Mouse (Mus musculus) adrenal gland, adult 18-20 months (tissue): ENCODE measurements at regions not wholly inside any gene's neighbourhood (a gene's known extent, or its start where the extent isn't known, plus 50 kb on each side); places are given as distances from the start of the nearest gene placed in this dataset.
"Not testable (repeated sequence)": the region's sequence is repeated elsewhere in the genome, so short reads cannot be mapped to it uniquely, and the experiment has no call there.

Experiments
- DNase-seq, 2 experiments: peaks; one replicate each; pipeline ENCODE4 v3.0.0; 2021 to 2022; ENCODE audit warnings: low spot score in 2 of 2

DNA sequence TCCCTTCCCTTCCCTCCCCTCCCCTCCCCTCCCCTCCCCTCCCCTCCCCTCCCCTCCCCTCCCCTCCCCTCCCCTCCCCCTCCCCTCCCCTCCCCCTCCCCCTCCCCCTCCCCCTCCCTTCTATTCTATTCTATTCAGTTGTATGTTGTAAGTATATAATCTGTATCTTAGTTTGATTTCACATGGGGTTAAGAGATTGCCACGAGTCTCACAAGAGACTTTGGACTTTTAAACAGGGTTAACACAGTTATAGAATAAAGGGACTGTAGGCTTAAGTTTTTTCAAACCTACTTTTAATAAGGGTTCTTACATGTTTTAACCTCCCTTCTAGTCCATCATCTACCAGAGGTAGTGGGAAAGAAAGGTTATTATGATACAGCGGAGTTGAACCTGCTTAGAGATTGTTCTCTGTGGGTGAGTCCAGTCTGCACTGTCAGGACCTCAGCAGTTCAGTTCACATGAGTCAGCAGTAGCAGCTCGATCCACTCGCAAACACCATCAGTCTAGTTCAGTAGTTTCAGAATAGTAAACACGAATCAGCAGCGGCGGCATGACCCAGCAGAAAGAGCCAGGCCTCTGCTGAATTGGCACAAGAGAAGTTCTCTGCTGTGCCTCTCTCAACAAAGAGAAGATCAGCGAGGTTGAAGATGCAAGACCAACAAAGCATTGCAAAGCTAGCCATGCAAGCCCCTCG lies 116.8 kb upstream of the Shb start:
- DNase-seq, result no peak

DNA sequence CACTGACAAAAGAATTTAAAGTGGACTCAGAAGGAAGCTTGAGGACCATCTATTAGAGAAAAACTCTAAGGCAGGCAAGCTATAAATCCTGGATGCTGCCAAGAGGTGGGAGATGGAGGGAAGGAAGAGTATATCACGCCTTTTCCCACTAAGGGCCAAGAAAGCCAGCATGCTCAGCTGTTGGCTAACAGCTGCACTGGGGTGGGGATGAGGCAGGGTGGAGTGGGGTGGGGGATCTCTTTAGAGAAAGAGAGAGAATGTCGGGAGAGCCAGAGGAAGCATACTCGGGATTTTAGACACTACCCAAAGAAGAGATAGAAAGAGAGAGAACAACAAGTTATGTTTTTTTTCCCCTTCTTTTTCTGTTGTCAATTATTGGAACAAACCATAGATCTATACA lies 115.2 kb upstream of the Shb start:
- DNase-seq, result no peak

DNA sequence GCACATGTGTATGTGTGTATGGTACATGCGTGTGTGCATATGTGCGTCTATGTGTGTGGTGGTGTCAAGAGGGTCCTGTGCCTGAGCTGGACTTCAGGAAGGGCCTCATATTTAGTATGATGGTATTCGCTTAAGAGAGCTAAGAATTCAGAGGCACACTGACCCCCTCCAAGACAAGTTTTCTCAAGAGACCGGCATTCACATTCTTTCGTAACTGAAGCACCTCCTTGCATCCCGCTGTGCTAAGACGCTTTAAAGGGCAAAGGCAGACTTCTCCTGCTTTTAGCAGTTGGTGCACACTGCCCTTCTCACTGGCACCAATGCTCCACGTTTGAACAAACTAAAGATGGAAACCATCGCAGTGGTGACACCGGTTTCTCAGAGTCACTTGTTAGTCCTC lies 110.3 kb upstream of the Shb start:
- DNase-seq, result no peak

DNA sequence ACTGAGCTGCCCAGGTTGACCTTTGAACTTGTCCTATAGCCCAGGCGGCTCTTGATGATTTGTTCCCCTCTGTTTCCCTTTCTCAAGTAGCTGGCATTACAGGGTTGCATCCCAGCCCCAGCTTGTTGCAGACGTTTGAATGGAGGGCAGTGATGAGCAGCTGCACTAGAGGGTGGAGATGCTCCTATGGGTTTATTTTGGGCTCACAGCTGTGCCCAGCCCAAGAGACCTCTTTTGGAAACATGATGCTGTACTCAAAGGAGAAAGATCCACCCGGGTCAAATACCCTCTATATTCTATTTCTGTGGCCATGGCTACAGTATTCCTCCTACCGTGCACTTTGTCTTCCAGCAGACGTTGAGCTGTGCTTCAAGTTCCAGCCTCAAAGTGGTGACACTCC lies 109.0 kb upstream of the Shb start:
- no peak for DNase-seq

DNA sequence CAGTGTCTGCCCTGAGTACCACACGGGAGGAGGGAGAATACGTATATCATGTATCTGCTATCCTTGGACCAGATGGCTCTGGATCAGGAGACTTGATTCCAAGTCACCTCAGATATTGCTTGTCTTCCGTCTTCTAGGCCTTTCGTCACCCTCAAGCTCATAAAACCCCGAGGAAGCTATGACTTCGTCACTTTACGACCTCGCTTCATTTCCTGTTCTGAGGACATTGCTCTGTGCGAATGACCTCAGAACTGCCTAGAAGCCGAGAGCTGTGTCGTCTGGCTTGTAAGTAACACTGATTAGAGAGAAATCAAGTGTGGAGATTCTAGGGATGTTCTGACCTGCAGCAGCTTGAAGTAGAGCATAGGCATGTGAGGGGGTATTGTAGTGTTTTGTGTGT lies 108.4 kb upstream of the Shb start:
- no peak for DNase-seq

DNA sequence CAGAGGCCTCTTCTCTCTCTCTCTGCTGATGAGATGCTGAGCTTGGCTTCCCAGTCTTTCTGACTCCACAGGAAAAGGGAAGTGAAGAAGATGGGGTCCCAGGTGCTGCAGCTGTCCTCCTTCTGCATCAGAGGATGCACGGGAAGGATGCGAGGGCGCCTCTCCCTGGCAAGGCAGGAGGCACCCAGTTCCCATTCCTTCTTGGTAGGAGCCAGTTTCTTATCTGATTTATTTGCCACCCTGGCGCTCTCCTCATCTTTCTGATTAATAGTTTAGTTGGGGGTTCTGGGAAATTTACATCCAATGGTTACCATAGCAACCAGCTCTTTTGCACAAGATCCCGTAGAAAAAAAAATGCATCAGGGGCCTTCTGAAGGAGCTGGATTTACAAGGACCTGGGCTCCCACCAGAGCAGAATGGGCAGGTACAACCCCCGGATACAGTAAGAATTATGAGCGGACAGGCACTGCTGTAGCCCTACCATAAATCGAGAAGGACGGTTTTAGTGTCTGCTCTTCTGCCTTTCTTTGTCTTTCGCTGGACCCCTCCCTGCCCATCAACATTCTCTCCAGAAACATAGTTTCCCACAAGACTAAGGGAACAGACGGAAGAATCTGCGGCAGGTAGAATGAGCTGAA lies 107.2 kb upstream of the Shb start:
- DNase-seq, result no peak

DNA sequence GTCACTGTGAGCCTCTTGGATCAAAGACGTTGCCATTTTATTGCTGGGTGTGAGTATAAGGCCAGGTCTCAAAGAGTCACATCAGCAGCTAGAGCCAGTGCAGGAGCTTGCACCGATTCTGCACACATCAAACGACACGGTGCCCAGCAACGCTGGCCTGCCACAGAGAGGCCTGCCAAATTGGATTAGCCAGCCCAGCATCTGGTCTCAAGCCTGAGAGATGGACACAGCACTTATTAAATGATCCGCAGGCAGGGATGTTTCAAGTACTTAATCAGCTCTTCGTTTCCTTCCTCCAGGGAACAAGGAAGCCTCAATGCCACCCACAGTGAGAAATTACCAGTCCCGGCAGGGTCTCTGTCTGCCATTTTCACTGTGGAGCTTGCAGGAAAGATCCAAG lies 106.1 kb upstream of the Shb start:
- no peak for DNase-seq

DNA sequence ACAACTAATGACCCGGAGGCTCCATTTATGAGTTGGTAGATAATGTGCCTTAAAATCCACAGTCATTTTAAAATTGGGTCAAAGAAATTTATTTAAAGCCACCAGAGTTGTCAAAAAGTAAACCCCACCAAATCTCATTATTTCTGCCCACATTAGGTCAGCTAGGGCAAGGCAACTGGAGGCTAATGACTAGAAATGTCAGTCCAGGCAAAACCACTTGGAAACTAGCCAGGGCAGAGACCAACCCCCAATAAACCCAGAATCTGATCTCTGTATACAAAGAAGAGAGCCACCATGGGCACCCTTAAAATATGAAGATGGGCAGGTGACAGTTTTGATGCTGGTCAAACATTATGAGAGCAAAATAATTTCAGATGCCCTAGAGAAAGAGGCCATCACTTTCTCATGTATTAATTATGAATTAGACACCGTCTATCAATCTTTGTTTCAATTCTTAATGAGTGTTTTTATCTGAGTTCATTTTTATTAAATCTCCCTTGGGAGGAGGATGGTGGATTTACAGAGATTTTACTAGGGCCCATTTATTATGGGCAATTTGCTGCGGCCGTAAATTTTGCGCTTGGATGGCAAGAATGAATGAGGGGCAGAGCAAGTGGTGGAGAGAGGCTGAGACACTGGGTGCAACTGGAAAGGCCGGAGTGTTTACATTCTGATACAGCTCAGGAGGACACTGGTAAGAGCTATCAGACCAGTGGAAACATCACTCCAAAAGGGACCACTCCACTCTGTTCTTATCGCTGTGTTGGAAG lies 99.2 kb upstream of the Shb start:
- DNase-seq, result no peak

DNA sequence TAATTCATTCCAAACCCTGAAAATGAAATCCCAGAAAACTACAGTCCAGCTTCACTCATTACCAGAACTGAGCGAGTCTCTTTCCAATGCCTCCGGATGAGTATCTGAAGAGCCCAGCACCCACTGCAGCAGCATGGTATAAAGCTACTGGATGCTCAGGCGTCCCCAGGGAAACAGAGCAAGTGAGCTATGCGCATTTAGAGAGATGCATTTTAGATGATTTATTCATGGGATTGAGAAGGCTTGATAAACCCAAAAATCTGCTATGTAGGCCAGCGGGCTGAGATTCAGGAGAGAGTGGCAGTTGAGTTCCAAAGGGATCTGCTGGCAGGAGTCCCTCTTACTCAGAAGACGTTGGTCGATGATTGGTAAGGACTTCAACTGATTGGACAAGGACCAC lies 93.4 kb upstream of the Shb start:
- no peak for DNase-seq

DNA sequence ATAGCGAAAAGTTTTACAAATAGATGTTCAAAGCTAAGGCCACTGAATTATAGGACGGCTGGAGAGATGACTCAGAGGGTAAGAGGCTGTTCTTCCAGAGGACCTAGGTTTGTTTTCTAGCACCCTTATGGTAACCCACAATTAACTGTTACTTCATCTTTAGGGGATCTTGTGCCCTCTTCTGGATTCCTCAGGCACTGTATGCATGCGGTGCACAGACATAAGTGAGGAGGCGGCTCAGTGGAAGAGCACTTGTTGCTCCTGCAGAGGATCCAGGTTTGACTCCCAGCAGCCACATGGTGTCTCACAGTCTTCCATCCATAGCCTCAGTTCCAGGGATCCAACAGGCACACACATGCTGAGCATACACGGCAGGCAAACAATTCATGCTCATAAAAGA lies 89.7 kb upstream of the Shb start:
- DNase-seq, result no peak

DNA sequence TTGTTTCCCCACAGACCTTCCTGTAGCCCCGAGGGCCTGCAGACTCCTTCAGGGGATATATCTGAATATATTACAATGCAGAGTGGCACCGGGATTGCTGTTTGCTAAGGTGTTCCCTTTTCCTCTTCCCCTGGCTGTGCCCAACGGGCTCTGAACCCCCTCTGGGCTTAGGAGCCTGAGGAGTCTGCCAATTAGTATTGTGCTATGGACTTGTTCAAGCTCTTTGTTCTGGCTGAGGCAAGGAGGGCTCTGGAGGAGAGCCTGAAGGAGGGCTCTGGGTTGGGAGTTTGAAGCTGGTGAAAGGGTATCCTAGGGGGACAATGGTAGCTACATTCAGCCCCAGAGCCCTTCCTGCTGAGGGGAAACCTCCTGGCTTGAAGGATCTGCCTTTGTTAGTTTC lies 84.9 kb upstream of the Shb start:
- no peak for DNase-seq

DNA sequence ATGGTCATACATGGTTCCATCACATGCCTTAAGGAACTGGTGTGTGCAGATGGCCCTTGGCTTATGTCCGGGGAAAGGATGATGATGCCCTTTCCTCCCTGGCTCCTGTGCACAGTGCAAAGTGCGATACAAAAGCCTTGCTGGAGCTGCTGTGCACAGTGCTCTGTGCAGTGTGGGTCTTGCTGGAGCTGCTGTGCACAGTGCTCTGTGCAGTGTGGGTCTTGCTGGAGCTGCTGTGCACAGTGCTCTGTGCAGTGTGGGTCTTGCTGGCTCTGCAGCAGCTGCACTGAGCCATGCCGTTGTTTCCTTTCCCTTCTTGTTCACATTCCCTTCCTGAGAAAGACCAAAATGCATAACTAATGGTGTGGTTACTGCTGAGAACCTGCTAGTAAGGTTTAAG lies 81.2 kb upstream of the Shb start:
- DNase-seq, result not testable (repeated sequence)

DNA sequence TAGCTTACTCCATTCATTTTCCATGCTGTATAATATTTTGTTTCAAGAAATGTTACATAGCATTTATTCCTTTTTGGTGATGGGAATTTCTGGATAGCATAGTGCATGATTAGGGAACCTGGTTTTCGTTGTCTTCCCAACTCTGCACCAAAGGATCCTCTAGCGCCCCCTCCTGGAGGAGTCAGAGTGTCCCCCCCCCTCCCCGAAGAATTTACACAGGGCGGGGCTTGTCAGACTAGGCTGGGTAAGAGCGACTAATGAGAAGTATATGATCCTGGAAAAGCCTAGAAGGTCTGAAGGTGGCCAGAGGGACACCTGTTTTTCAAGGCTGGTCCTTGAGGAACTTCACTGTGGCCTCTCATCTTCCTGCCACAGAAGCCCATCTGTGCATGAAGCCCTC lies 79.9 kb upstream of the Shb start:
- DNase-seq, result peak; percentile 69 to 74

DNA sequence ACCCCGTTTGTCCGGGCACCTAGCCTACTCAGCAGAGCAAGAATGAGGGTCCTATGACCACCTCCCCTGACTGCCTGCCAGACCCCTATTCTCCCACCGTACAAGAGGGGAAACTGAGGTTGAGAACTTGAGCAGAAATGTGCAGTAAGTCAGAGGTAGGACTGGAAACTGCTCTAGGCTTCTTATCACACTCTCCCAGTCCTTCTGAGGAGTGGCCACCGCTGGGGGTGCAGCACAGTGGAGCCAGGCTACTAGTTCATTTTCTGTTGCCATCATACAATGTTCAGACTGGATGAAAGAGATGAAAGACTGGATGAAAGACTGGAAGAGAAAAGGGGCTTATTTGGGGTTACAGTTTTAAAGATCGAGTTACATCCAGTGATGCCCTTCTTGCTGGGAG lies 78.7 kb upstream of the Shb start:
- DNase-seq, result no peak

DNA sequence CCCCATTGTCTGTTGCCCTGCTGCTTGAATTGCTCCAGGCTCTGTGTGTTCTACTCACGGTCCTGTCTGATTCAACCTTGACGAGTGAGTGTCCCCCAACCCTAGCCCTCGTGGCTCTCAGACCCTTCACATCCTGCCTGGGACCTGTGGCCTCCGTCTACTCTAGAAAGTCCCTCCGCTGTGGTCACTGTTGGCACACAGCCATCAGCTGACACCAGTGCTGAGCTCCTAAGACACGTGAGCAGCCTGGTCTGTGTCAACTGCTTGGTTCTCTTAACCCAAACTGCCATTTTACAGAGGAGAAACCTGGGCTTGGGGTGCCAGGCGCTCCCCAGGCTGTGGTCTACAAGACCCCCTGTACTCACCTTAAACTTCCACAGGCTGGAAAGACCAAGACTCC lies 74.3 kb upstream of the Shb start:
- DNase-seq, result peak; percentile 37 to 46

DNA sequence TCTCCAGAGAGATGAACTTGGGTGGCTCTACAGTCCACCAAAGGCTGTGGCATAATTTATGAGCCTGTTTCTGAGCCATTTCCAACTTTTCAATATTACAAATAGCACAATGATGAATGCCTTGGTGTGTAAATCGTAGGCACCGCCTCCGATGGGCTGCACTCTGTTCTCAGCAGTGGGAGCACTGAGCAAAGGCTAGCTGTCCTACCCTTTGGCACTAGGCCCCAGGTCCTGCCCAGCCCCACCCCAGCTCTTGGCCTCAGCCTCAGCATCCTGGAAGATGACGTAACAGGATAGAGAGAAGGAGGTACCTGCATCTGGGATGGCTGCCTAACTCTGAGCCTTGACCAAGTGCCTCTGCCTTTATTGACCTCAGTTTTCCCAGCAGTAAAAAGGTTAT lies 73.4 kb upstream of the Shb start:
- DNase-seq, result no peak

DNA sequence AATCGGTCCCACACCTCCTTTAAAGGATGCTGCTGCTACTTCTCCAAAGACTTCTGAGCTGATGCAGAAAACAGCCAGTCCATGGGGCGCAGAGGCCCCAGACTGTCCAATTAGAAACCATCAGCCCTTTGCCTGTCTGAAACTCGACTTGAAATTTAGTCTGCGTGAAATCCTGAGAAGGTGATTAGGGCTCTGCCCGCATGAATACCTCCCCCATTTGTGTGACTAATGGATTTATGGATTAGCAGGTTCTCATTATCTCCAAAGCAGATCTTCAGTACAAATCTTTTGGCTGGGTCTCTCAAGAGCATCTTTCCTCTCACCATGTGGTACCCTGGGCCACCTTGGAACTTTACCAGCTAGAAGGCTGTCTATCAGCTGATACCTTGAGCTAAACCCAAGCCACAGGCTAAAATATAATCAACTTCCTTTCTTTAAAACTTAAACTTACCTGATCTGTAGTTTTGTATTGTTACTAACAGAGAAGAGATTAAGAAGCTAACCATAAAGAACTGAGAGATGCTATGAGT lies 72.1 kb upstream of the Shb start:
- DNase-seq, result no peak

DNA sequence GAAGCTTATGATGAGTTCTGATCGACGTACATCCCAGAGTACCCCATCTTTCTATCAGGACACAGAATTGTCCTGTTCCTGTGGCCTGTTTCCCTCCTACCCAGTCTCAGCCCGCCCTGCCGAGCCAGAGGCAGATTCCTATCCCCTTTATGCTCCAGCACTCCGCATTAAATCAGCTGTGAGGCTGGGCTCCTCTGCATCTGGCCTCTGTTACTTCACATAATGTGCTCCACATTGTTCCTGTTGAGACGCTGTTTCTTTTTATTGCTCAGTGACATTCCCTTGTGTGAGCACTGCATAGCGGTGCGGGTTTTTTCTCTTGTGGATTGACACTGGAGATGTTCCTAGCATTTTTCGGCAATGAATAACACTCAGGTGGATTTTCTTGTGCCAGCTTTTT lies 68.2 kb upstream of the Shb start:
- no peak for DNase-seq

DNA sequence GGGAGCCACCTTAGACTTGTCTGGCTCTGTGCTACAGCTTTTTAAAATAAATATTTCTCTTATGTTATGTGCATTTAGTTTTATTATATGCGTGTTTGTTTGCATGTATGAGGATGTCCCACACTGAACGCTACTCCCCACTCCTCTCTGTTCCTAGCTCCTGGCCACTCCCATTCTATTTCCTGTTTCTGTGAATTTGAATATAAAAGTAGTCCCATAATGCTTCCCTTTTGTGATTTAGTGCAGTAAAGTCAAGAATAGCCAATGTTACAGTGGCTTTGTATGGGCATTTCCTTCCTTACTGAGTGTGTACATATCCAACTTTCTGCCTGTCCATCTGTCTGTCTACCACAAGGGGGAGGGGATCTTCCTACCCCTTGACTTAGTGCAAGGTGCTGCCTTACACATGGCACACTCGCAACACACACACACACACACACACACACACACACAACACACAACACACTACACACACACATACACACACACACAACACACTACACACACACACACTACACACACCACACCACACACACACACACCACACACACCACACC lies 61.2 kb upstream of the Shb start:
- DNase-seq, result no peak

DNA sequence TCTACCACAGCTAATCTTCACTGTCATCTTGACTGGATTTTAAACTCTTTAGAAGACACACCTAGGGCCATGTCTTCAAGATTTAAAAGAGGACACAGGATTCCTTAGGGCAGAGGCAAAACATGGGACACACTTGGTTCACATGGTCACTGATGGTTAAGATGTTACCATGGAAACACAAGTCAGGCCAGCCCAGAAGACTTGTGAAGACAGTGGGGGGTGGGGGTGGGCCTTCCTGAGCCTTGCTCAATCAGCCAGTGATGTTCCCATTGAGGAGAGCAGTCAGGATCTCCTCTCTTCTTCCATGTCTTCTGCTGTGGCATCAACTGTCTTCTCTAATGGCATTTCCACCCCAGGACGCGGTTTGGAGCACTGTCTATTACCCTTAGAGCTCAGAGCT lies 60.5 kb upstream of the Shb start:
- DNase-seq, result no peak

DNA sequence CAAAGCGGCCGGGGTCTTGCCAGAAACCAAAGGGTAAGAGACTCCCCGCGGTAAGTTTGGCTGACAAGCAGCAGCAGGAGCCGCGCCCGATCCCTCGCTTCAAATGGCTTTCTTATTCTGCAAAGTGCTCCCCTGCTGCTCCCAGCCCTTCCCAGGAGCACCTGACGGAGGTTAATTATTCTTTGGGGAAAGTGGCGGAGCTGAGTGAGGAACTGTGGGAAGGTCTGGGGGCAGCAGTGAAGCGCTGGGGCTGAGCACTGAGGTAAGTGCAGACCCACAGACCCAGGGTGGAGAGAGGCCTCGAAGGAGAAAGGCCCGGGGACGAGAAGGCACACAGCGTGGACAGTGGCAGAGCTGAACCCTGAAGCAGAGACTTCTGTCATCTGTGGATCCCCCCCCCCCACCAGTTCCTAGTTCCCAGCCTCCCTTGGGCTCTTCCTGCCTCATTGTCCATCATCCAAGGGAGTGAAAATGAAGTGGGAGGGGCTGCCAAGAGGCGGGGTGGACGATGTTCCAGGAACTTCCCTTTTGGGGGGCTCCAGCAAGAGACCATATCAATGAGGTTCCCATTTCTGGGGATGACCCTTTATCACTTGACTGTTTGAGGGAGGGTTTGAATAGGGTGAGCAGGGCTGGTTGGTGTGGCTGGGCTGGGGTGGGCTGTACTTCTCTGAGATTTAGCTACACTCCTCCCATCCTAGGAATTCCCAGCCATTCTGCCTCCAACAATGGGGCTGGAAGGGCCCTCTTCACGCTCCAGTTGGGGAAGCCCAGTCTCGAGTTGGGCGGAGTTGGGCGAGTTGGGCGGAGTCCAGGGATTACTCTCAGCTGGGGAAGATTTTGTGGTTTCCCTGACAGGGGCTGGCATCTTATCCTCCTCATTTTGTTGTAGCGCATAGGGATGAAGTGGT lies 59.4 kb upstream of the Shb start:
- no peak for DNase-seq
